Mouse (Mus musculus) kidney, adult 2 months (tissue): Measurements from ENCODE around the gene Adra2c. TPM values are rescaled to one million over a fixed set of nuclear protein-coding genes. Genes with fewer than 3 reads are reported as not detected.

ENCODE experiments used
- DNase-seq: peaks from one replicate; pipeline ENCODE4 v3.0.0; 2021
- H3K27ac ChIP-seq: fragments of 200-500 bp; 2 replicates; pipeline ENCODE4 v1.5.1; 2012; ENCODE audit warnings: low read depth, low read length, control low read depth, inconsistent platforms; ENCODE audit not compliant: insufficient read depth
- H3K27me3 ChIP-seq: fragments of 200-500 bp; replicated peaks from 2 replicates; pipeline ENCODE4 v1.6.1; 2012; ENCODE audit warnings: mild to moderate bottlenecking, moderate library complexity, low read length, inconsistent platforms; ENCODE audit not compliant: control insufficient read depth, insufficient read depth
- H3K36me3 ChIP-seq: fragments of 200-500 bp; 2 replicates; pipeline ENCODE4 v1.6.1; 2012; ENCODE audit warnings: mild to moderate bottlenecking, moderate library complexity, low read length, inconsistent platforms; ENCODE audit not compliant: control insufficient read depth, insufficient read depth
- H3K4me1 ChIP-seq: fragments of 200-500 bp; 2 replicates; pipeline ENCODE4 v1.6.1; 2011; ENCODE audit warnings: low read length; ENCODE audit not compliant: control insufficient read depth, insufficient read depth
- H3K4me3 ChIP-seq: fragments of 200-500 bp; 2 replicates; pipeline ENCODE4 v1.5.1; 2011; ENCODE audit warnings: mild to moderate bottlenecking, low read depth, low read length, control low read depth; ENCODE audit not compliant: insufficient read depth
- CTCF ChIP-seq: fragments of 200-500 bp; conservative IDR thresholded peaks from 2 replicates; pipeline ENCODE4 v1.5.1; 2011; ENCODE audit warnings: low read depth, mild to moderate bottlenecking, control low read depth, low read length, moderate library complexity, mixed read lengths; ENCODE audit not compliant: insufficient read depth, insufficient read length
- POLR2A ChIP-seq: fragments of 200-500 bp; IDR thresholded peaks from one replicate; pipeline ENCODE4 v1.6.1; 2011; ENCODE audit warnings: low read depth, low read length, control low read depth
- WGBS: fragments of 180-500 bp; shearing (Covaris S2); methylation state at CpG from one replicate; pipeline ENCODE4 v1.1.7; 2018; 5-methylcytosine and 5-hydroxymethylcytosine counted together
- polyA plus RNA-seq: library from polyadenylated mRNA; depleted of rRNA; stranded (reverse); fragments of >200 nt; gene quantifications from 2 replicates; pipeline ENCODE4 v1.2.3, GENCODE M21; 2012; rRNA removed

Gene Adra2c
- polyA plus RNA-seq, 1 experiment = 1.8 TPM

DNA sequence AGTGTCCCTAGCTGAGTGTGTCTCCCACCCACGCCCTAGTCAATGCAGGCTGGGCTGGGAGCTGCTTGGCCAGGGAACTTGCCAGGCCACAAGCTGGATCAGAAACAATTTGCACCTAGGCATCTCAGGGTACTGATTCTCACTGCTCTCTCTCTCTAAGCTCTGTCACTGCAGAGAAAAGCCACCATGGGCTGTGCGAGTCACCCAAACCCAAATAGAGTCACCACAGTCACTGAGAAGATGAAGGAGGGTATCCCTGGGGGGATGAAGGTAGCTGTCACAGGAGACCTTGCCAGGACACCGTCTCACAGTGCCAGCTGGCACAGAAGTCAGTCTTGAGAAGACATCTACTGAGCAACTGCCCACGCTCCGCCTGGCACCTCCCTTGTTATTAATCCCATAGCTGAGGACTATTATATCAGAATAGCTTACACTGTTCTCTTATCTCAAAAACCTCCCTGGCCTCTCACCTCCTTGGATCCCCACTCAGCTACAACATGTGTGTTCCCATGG lies 33.7 kb downstream of the Adra2c start:
- TF ChIP-seq POLR2A = no peak
- TF ChIP-seq CTCF = no peak
- H3K4me1 ChIP-seq = peaks cover 16% of the 10 kb centered on the region
- H3K4me3 ChIP-seq = no peak overlapping the region
- H3K36me3 ChIP-seq = no peaks in the 10 kb centered on the region
- 85% methylated on average over 5 of the region's 5 CpGs for WGBS
- no peak overlapping the region for H3K27ac ChIP-seq
- no peak for DNase-seq
- H3K27me3 ChIP-seq = no peaks in the 10 kb centered on the region

DNA sequence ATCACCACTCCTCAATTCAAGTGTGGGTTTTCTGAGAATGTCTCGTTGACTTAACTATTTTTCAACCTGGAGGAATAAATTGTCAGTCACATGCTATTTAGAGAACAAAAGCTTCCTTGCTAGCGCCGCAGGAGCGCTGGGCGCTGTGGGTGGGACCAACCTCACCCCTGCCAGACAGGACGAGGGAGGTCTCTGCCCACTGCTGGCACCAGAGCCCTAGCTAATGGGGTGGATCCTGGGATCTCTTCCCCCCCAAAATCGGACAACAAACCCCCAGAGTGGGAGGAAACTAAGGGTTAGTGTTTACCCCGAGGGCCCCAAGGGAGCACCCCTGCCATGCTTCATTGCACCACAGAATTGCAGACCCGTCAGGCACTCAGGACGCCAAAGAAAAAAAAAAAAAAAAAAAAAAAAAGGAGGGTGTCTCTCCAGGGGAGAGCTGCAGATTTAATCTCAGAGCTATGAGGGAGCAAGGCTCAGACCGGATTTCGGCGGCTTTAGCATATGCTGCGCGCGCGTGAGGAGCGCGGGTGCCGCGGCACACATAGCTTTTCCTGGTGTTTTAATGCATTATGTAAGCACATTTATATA lies 35.2 kb downstream of the Adra2c start:
- Histone ChIP-seq H3K4me3 (no peak overlapping the region; the same call in 1 of the 2 replicates), H3K4me1 (peaks cover 16% of the 10 kb centered on the region)
- peak; percentile 61 for DNase-seq

DNA sequence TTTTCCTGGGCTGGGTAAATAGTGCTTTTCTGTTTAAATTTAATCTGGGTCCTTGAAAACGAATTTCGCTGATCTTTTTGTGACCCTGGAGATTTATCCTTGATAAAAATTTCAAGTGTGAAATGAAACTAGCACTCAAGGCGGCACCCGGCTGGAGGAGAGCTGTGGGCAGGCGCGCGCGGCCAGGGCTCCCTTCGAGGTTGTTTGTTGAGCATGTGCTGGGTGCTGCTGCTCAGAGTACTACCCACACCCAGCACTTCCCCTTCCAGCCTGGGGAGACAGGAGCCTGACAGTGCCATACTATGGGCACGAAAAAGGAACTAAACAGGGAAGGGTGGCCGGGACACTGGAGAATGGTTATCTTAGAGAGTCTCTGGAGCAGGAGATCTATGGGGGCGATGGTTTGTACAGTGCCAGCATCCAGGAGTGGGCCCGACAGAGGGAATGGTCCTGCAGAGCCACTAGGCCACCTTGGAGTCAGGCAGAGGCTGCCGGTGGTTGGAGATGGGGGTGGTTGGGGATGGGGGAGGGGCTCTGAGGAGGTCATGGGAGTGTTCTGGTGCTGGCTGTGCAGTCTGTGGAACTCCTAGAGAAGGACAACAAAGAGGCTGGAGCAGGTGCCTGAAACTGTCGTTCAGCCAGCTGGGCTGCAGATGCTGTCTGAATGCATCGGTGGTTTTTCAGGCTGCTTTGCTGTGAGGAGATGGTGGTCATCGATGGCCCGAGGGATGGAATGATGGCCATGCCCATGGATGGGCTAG lies 35.9 kb downstream of the Adra2c start:
- Histone ChIP-seq H3K4me3 (no peak overlapping the region; the same call in 1 of the 2 replicates), H3K27me3 (no peaks in the 10 kb centered on the region), H3K36me3 (no peaks in the 10 kb centered on the region), H3K27ac (peak overlapping the region; percentile 62), H3K4me1 (peaks cover 16% of the 10 kb centered on the region)
- DNase-seq = peak; percentile 11
- 7% methylated on average over 18 of the region's 18 CpGs for WGBS
- TF ChIP-seq CTCF = no peak
- TF ChIP-seq POLR2A = no peak

More for the DNA sequence above, 35.2 kb downstream of the Adra2c start:
- Histone ChIP-seq H3K36me3 (no peaks in the 10 kb centered on the region), H3K27me3 (no peaks in the 10 kb centered on the region), H3K27ac (peak overlapping the region; percentile 65; the same call in 1 of the 2 replicates)
- no peak for TF ChIP-seq CTCF
- 1% methylated on average over 21 of the region's 21 CpGs for WGBS

DNA sequence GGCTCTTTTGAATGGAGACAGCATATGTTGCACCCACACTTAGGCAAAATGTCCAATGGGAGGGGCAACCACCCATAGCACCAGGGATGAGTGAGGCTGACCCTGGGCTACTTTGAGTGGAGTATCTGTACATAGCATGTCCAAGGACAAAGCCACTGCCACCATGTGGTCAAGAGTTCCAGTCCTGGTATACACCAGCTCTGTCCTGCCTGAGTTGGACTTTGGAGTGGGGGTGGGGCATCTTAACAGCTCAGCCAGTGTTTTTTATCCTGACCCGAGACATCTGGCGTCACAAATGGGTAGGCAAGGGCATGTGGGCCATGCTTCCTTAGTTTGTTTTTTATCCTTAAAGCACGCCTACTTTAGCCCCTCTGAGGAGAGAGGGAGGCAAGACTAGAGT lies 36.5 kb downstream of the Adra2c start:
- Histone ChIP-seq H3K4me3 (no peak overlapping the region), H3K4me1 (peaks cover 16% of the 10 kb centered on the region), H3K27ac (no peak overlapping the region), H3K27me3 (no peaks in the 10 kb centered on the region), H3K36me3 (no peaks in the 10 kb centered on the region)
- DNase-seq = peak; percentile 83
- WGBS = 18% methylated on average over 3 of the region's 3 CpGs
- TF ChIP-seq POLR2A (no peak), CTCF (no peak)

DNA sequence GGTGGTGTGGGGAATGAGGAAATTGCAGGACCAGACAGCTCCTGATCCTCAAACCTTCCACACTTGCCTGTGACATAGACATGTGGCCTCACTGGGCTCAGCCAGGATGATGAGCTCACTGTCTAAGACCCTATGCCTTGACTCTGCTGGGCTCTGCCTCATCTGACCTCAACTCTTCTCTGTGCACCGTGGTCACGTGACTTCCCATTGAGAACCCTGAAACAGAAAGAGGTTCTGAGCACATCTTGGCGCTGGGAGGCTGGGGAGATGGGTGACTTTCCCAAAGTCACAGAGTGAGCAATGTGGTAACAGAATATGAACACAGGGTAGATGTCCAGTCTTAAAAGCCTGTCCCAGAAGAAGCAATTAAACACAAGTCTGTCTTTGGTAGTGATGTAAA lies 37.1 kb downstream of the Adra2c start:
- H3K4me3 ChIP-seq = no peak overlapping the region
- no peak overlapping the region for H3K27ac ChIP-seq
- peaks cover 16% of the 10 kb centered on the region for H3K4me1 ChIP-seq
- 87% methylated on average over 3 of the region's 3 CpGs for WGBS
- H3K27me3 ChIP-seq = no peaks in the 10 kb centered on the region
- H3K36me3 ChIP-seq = no peaks in the 10 kb centered on the region
- TF ChIP-seq POLR2A (no peak), CTCF (no peak)
- DNase-seq = no peak

DNA sequence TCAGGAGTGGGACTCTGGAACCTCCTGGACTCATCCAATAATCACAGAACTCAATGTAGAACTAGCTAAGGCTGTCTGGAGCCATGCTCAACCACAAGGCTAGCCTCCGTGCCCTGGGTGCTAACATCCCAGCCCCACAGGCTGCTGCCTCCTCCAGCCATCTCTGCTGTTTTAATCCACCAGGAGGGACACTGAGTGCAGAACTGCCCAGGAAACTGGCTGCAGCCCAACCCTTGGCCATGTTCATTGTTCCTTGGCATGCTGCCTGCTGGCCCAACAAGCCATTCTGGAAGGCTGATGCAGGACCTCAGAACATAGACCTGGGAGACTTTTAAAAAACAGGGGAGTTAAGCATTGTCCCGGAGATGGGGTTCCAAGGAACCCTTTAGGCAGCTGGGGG lies 42.5 kb downstream of the Adra2c start:
- Histone ChIP-seq H3K4me3 (no peak overlapping the region), H3K27ac (no peak overlapping the region), H3K27me3 (no peaks in the 10 kb centered on the region), H3K36me3 (no peaks in the 10 kb centered on the region), H3K4me1 (no peaks in the 10 kb centered on the region)
- TF ChIP-seq CTCF = peak; percentile 37; the same call in 1 of the 2 replicates
- no peak for TF ChIP-seq POLR2A
- WGBS = 22% methylated on average over 2 of the region's 2 CpGs
- peak; percentile 93 for DNase-seq

DNA sequence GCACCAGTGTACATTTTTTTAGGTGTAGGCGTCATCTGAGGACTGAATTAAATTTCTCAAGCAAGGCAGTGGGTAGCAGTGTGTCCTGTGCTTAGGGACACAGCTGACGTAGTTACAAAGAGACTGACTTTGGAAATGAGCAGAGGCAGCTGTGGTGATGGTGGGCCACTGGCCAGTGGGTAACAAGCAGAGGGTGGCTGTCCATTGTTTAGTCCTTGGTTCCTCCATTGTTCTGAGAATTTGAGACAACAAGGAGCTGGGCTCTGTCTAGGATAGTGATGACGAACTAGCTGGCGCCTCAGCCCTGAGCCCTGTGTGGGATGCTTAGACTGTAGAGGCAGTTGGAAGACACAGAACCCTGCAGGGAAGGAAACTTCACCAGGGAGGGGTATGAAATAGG lies 52.7 kb downstream of the Adra2c start:
- Histone ChIP-seq H3K4me3 (no peak overlapping the region), H3K27me3 (no peaks in the 10 kb centered on the region), H3K27ac (no peak overlapping the region), H3K36me3 (no peaks in the 10 kb centered on the region), H3K4me1 (no peaks in the 10 kb centered on the region)
- TF ChIP-seq CTCF = no peak
- no peak for TF ChIP-seq POLR2A
- WGBS = 83% methylated on average over 4 of the region's 4 CpGs
- DNase-seq = no peak

Other genes starting within 250 kb of the Adra2c start
- gene Hgfac, start 236.8 kb upstream of the Adra2c start, polyA plus RNA-seq = 46.8 and 66.0 TPM in 2 replicates
- 1.5 and 1.6 TPM in 2 replicates for gene Dok7, start 221.6 kb upstream of the Adra2c start, polyA plus RNA-seq
- 281 and 314 TPM in 2 replicates for gene Lrpap1, start 172.6 kb upstream of the Adra2c start, polyA plus RNA-seq
- 0.19 TPM in 1 of 2 replicates, not detected in the other for gene Hmx1, start 110.8 kb downstream of the Adra2c start, polyA plus RNA-seq
- 1.4 and 3.0 TPM in 2 replicates for gene Cpz, start 247.4 kb downstream of the Adra2c start, polyA plus RNA-seq